Mouse (Mus musculus) intestine, embryonic 14.5 days (tissue): Measurements from ENCODE around the gene Irs2. TPM values are rescaled to one million over a fixed set of nuclear protein-coding genes. Genes with fewer than 3 reads are reported as not detected.

Experiments used
- ATAC-seq: fragments of 200-750 bp; cut with Nextera tagmentation; replicated peaks from 2 replicates; pipeline ENCODE4 v1.8.0; 2017; ENCODE audit warnings: low read depth, moderate number of reproducible peaks, moderate TSS enrichment, moderate library complexity; ENCODE audit not compliant: low FRiP score, low TSS enrichment
- DNase-seq: peaks from one replicate; pipeline ENCODE4 v3.0.0-alpha.2; 2018; ENCODE audit warnings: low spot score
- H3K27ac ChIP-seq: fragments of 300-500 bp; sonication (generic); 2 replicates; pipeline ENCODE4 v1.5.1; 2014; ENCODE audit warnings: low read depth, mild to moderate bottlenecking, control low read depth
- H3K27me3 ChIP-seq: fragments of 300-500 bp; sonication (generic); replicated peaks from 2 replicates; pipeline ENCODE4 v1.6.1; 2014; ENCODE audit warnings: low read length, control low read depth; ENCODE audit not compliant: control insufficient read depth, insufficient read depth
- H3K36me3 ChIP-seq: fragments of 300-500 bp; sonication (generic); 2 replicates; pipeline ENCODE4 v1.6.1; 2014; ENCODE audit warnings: low read length, control low read depth; ENCODE audit not compliant: control insufficient read depth, insufficient read depth
- H3K4me1 ChIP-seq: fragments of 300-500 bp; sonication (generic); replicated peaks from 2 replicates; pipeline ENCODE4 v1.6.1; 2014; ENCODE audit warnings: low read length, control low read depth, mixed read lengths; ENCODE audit not compliant: control insufficient read depth, insufficient read depth
- H3K4me2 ChIP-seq: fragments of 300-500 bp; sonication (generic); 2 replicates; pipeline ENCODE4 v1.6.1; 2014; ENCODE audit warnings: low read length
- H3K4me3 ChIP-seq: fragments of 300-500 bp; sonication (generic); 2 replicates; pipeline ENCODE4 v1.5.1; 2014; ENCODE audit warnings: low read depth, low read length, control low read depth, mixed read lengths
- H3K9ac ChIP-seq: fragments of 300-500 bp; sonication (generic); 2 replicates; pipeline ENCODE4 v1.6.1; 2014; ENCODE audit warnings: mild to moderate bottlenecking, low read length
- H3K9me3 ChIP-seq: fragments of 300-500 bp; sonication (generic); 2 replicates; pipeline ENCODE4 v1.6.1; 2016; ENCODE audit warnings: low read length, control low read depth; ENCODE audit not compliant: control insufficient read depth
- WGBS: fragments of 180-500 bp; shearing (Covaris S2); extraction: QIAGEN DNeasy Blood & Tissue Kit; methylation state at CpG from one replicate; pipeline ENCODE4 v1.1.7; 2014; 5-methylcytosine and 5-hydroxymethylcytosine counted together
- polyA plus RNA-seq: library from polyadenylated mRNA; unstranded; fragments of >200 nt; fragmentation: Nextera tagmentation; extraction: Ambion mirVana; gene quantifications from 2 replicates; pipeline ENCODE4 v1.2.1, GENCODE M21; 2014

Gene Irs2
- polyA plus RNA-seq, 1 experiment from 2014 or later: 5.5 TPM

- Histone ChIP-seq H3K4me1 (peaks cover 68% of the 10 kb centered on the region), H3K4me3 (no peak overlapping the region), H3K36me3 (no peaks in the 10 kb centered on the region), H3K4me2 (no peak overlapping the region), H3K27ac (peak overlapping the region; percentile 74), H3K27me3 (no peaks in the 10 kb centered on the region), H3K9me3 (no peaks in the 10 kb centered on the region), H3K9ac (no peak overlapping the region)
- ATAC-seq: peak; percentile 45; the same call in 1 of the 2 replicates
- no peak for DNase-seq
- 4% methylated on average over 2 of the region's 2 CpGs for WGBS
Measured at GRCm38 (mm10) chr8:10974659-10975058, 33.6 kb downstream of the Irs2 start.

- 59% methylated on average over 4 of the region's 4 CpGs for WGBS
- Histone ChIP-seq H3K27ac (peak overlapping the region; percentile 74; the same call in 1 of the 2 replicates), H3K4me3 (no peak overlapping the region)
Measured at GRCm38 (mm10) chr8:10974126-10974525, 34.1 kb downstream of the Irs2 start.

DNA sequence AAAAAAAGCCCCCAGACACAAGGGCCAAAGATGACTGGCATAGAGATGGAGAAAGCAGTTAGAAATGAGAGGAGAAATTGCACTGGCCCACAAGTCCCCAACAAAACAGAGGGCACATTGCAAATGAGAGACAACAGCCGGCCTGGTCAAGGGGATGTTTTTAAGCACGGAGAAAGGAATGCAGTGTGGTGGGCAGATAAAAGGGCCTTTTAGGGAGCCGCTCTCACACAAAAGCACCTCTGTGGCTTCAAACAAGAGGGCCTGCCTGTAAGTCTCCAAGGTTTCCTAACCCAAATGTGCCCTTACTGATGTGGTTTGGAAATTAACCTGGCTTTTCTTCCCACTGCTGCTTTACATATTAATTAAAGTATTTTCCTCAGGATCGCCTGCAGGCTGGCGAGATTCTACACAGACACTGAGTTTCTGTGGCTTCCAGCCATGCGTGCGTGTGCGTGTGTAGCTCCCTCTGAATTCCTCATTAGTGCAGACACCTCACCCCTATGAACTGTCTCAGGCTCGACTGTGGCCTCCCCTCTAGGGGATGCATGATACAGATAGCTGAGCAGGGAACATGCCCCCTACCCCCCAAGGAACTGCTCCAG lies 35.3 kb downstream of the Irs2 start:
- Histone ChIP-seq H3K9me3 (no peaks in the 10 kb centered on the region), H3K27ac (peak overlapping the region; percentile 13; the same call in 1 of the 2 replicates), H3K4me3 (no peak overlapping the region), H3K27me3 (no peaks in the 10 kb centered on the region), H3K36me3 (no peaks in the 10 kb centered on the region), H3K4me1 (peaks cover 51% of the 10 kb centered on the region), H3K4me2 (no peak overlapping the region), H3K9ac (no peak overlapping the region)
- 43% methylated on average over 9 of the region's 9 CpGs for WGBS
- ATAC-seq (no peak), DNase-seq (no peak)

More at GRCm38 (mm10) chr8:10974126-10974525, 34.1 kb downstream of the Irs2 start:
- H3K4me1 ChIP-seq: peaks cover 63% of the 10 kb centered on the region
- no peak overlapping the region for H3K4me2 ChIP-seq
- DNase-seq: no peak
- H3K27me3 ChIP-seq: no peaks in the 10 kb centered on the region
- H3K9me3 ChIP-seq: no peaks in the 10 kb centered on the region
- H3K36me3 ChIP-seq: no peaks in the 10 kb centered on the region
- no peak overlapping the region for H3K9ac ChIP-seq
- ATAC-seq: no peak

- H3K9me3 ChIP-seq: no peaks in the 10 kb centered on the region
- no peak overlapping the region for H3K4me3 ChIP-seq
- H3K27me3 ChIP-seq: no peaks in the 10 kb centered on the region
- peaks cover 49% of the 10 kb centered on the region for H3K4me1 ChIP-seq
- no peaks in the 10 kb centered on the region for H3K36me3 ChIP-seq
- H3K27ac ChIP-seq: no peak overlapping the region
- H3K4me2 ChIP-seq: no peak overlapping the region
- ATAC-seq (no peak), DNase-seq (no peak)
- WGBS: 69% methylated on average over 3 of the region's 3 CpGs
- H3K9ac ChIP-seq: no peak overlapping the region
Measured at GRCm38 (mm10) chr8:10971984-10972383, 36.3 kb downstream of the Irs2 start.

DNA sequence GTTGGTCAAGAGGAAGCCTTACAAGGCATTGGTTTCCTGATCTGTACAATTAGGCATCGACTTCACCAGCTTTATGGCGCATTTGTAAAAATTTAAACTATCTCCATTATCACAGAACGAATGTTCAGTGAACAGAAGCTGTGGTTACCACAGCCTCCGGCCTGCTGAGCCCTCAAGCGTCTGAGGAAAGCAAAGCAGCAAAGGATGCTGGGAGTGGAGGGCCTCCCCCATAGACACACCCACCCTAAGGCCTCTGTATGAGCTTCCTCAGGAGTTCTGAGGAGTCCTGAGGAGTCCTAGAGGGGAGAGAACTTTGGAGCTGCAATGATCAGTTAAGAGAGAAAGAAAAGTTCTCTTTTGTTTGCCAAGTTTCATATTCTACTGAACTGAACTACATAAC lies 36.7 kb downstream of the Irs2 start:
- Histone ChIP-seq H3K4me1 (peaks cover 47% of the 10 kb centered on the region), H3K36me3 (no peaks in the 10 kb centered on the region), H3K4me2 (no peak overlapping the region), H3K27ac (no peak overlapping the region), H3K9ac (no peak overlapping the region), H3K4me3 (no peak overlapping the region), H3K27me3 (no peaks in the 10 kb centered on the region), H3K9me3 (no peaks in the 10 kb centered on the region)
- DNase-seq: no peak
- no peak for ATAC-seq
- WGBS: 84% methylated on average over 5 of the region's 5 CpGs

DNA sequence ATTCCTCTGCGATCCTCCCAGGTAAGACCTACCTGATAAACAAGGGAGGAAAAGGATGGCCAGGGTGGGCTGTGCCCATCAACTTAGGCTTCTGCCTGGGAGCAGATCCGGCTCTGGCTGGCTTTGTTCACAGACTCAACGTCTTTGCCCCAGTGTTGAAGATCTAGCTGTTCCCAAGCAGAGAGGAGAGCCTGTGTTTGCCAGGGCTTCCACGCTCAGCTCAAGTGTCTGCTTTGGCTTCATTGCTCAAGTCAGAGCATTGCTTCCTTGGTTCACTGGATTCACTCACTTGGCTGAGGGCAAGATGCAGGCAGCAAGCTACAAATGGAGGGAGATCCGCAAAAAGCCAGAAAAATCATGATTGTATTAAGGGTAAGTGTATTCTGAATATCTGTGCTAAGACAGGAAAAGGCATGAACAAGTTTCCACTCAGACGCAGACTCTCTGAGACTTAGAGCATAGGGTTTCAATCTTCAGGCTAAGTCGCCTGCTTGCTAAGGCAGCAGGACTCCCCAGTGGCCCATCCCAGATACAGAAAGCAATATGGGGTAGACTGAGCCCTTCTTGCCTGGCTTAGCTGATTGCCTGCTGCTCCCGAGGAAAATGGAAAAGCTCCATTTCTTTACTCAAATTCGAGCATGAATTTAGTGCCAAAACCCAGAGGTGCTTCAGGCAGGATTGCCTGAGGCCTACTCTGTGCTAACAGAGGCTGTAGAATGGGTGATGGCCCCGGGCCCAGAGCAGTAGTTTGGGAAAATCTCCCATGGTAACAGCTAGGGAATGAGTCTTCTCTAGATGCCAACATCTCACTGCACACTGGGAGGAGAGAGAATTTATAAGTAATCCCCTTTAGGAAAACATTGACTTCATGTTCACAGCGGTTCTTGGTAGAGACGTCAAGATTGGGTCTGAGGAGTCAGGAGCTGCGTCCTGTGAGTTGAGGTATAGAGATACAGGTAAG lies 37.5 kb downstream of the Irs2 start:
- Histone ChIP-seq H3K9ac (no peak overlapping the region), H3K27me3 (no peaks in the 10 kb centered on the region), H3K4me3 (no peak overlapping the region), H3K4me2 (no peak overlapping the region), H3K9me3 (no peaks in the 10 kb centered on the region), H3K36me3 (no peaks in the 10 kb centered on the region), H3K4me1 (peaks cover 49% of the 10 kb centered on the region), H3K27ac (no peak overlapping the region)
- WGBS: 81% methylated on average over 13 of the region's 13 CpGs
- ATAC-seq (no peak), DNase-seq (no peak)

DNA sequence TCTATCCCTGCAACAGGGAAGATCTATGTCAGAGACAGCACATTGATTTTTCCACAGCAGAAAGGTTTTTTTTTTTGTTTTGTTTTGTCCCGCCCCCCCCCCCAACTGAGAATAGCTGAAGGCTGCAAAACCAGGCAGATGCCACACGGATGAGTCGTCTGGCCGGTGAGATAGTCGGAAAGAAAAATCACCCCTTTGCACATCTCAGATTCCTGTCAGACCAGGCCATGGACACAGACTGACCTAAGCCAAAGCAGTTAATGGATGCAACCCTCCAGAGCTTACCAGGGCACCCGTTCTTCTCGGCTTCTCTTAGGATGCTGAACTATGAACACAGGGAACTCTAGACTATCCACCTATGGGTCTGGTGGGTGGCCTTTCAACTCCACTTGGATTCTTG lies 39.6 kb downstream of the Irs2 start:
- no peak for DNase-seq
- 31% methylated on average over 7 of the region's 7 CpGs for WGBS
- H3K9ac ChIP-seq: no peak overlapping the region
- no peaks in the 10 kb centered on the region for H3K9me3 ChIP-seq
- H3K4me1 ChIP-seq: peaks cover 48% of the 10 kb centered on the region
- H3K4me3 ChIP-seq: no peak overlapping the region
- no peak overlapping the region for H3K27ac ChIP-seq
- no peak overlapping the region for H3K4me2 ChIP-seq
- H3K27me3 ChIP-seq: no peaks in the 10 kb centered on the region
- no peak for ATAC-seq
- no peaks in the 10 kb centered on the region for H3K36me3 ChIP-seq

GRCm38 (mm10) chr8:10965401-10966117 lies 42.7 kb downstream of the Irs2 start:
- H3K9me3 ChIP-seq: no peaks in the 10 kb centered on the region
- ATAC-seq (peak; percentile 62), DNase-seq (no peak)
- 9% methylated on average over 6 of the region's 6 CpGs for WGBS
- no peak overlapping the region for H3K9ac ChIP-seq
- H3K27ac ChIP-seq: peak overlapping the region; percentile 69
- peak overlapping the region; percentile 26 for H3K4me2 ChIP-seq
- H3K4me1 ChIP-seq: peaks cover 62% of the 10 kb centered on the region
- H3K27me3 ChIP-seq: no peaks in the 10 kb centered on the region
- H3K36me3 ChIP-seq: no peaks in the 10 kb centered on the region
- H3K4me3 ChIP-seq: no peak overlapping the region
